Mouse (Mus musculus): ENCODE results near the gene Nt5dc1. TPM values are rescaled to one million over a fixed set of nuclear protein-coding genes. Genes with fewer than 3 reads are reported as not detected.
A peak's percentile ranks its signal among the peaks of the same experiment; 100 is the strongest.

Gene Nt5dc1
- total RNA-seq, 2 experiments from 2014 or later, result 19.0 to 24.6 TPM

- no peak for ATAC-seq (replicated peaks; ENCODE audit: poor library complexity, severe bottlenecking)
Observed at GRCm38 (mm10) chr10:34247757-34248156, 170.6 kb downstream of the Nt5dc1 start.

- ATAC-seq (replicated peaks; ENCODE audit: poor library complexity, severe bottlenecking), result no peak
Observed at GRCm38 (mm10) chr10:34246106-34246505, 172.2 kb downstream of the Nt5dc1 start.

GRCm38 (mm10) chr10:34244745-34245144 is 173.6 kb downstream of the Nt5dc1 start:
- ATAC-seq (replicated peaks; ENCODE audit: poor library complexity, severe bottlenecking), result peak; percentile 49

- ATAC-seq (replicated peaks; ENCODE audit: poor library complexity, severe bottlenecking), result no peak
Observed at GRCm38 (mm10) chr10:34238536-34238935, 179.8 kb downstream of the Nt5dc1 start.

Other genes with a start within 250 kb of the Nt5dc1 start
- 1.5 TPM in 1 of 2 replicates, not detected in the other for gene Dse, start 210.8 kb downstream of the Nt5dc1 start, total RNA-seq (2014; fragmentation: Nextera tagmentation)
- 0.99 and 1.1 TPM in 2 replicates for gene Dse, start 210.8 kb downstream of the Nt5dc1 start, total RNA-seq (2017)
- 29.1 and 37.5 TPM in 2 replicates for gene Tspyl1, start 136.4 kb downstream of the Nt5dc1 start, total RNA-seq (2014; fragmentation: Nextera tagmentation)
- gene Tspyl1, start 136.4 kb downstream of the Nt5dc1 start, total RNA-seq (2017), result 40.8 and 41.4 TPM in 2 replicates
- gene Tspyl4, start 121.1 kb downstream of the Nt5dc1 start, total RNA-seq (2014; fragmentation: Nextera tagmentation), result 0.62 TPM in 1 of 2 replicates, not detected in the other
- gene Tspyl4, start 121.1 kb downstream of the Nt5dc1 start, total RNA-seq (2017), result 0.34 and 2.0 TPM in 2 replicates
- not detected in 2 replicates for gene Col10a1, start 28.6 kb downstream of the Nt5dc1 start, total RNA-seq (2014; fragmentation: Nextera tagmentation)
- gene Col10a1, start 28.6 kb downstream of the Nt5dc1 start, total RNA-seq (2017), result not detected in 2 replicates
- not detected in 2 replicates for gene Frk, start 64.8 kb upstream of the Nt5dc1 start, total RNA-seq (2014; fragmentation: Nextera tagmentation)
- not detected in 2 replicates for gene Frk, start 64.8 kb upstream of the Nt5dc1 start, total RNA-seq (2017)

Data from granulocyte monocyte progenitor cell, adult 5-6 weeks (primary cell).